Mouse (Mus musculus) adrenal gland (tissue): Measurements from ENCODE around the gene Dennd2a.

Experiments used
- intact Hi-C: fragments of 180-260 bp; cut with DNase I; formaldehyde crosslinking; loops from one replicate; pipeline ENCODE4 v1.15.1; 2025
- long read RNA-seq, 2 experiments: library from polyadenylated mRNA; unstranded; transcript quantifications; one replicate each; pipeline ENCODE4 v2.0.0; 2020; ENCODE audit warnings: borderline replicate concordance in 1 of 2; ENCODE audit not compliant: insufficient replicate concordance in 1 of 2

The Dennd2a gene
- long read RNA-seq, experiment 1, result 0 reads
- long read RNA-seq, experiment 2, partial matches to known transcripts, result 3 of 5 reads
- long read RNA-seq, experiment 2, other reads (novel, unspliced or antisense), result 2 of 5 reads

DNA sequence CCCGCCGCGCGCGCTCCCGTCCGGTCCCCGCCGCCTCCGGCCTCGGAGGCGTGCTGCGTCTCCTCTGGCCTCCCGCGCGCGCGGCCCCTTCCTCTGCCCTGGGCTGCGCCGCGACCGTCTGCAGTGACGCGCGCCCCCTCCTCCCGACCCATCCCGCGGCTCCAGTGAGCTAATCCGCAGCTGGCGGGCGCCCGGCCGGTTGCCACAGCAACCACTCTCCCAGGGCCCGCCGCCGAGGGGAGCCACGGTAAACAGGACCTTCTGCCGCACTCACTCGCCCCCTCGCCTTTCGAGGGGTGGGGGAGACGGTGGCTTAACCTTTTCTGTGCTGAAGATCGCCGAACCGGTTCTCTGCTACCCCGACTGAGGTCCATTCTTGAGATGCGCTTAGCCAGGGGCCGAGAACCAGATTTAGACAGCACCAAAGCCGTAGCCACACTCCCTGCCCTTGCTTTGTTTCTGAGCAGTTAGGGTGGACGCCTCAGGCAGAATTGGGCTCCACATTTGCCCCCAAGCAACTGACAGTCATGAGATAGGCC, at the start of gene Dennd2a:
Gene Dennd2a (minus strand): TSS at position 145 of the 539 bp plus-strand sequence.
- intact Hi-C loops, result loop anchor here (5.0 kb wide), 1 partner anchor 40 kb away; no protein-coding TSS in a partner anchor

DNA sequence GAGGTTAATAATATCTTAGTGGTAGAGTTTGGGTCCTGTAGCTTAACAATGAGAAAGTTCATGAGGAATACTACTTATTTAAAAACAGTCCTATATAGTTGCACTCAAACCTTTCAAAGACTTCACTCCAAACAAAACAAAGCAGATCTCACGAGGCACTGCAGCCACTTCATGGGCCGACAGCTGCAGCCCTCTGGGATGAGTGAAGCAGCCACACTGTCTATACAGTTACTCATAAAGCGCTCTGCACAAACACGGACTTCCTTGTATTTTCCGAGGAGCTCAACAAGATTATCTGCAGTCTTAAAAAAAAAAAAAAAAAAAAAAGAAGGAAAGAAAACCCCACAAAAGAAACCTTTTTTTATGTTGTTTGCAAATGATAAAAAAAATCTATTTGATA, 49.7 kb upstream of the Dennd2a start:
- intact Hi-C loops, result no loop called here

DNA sequence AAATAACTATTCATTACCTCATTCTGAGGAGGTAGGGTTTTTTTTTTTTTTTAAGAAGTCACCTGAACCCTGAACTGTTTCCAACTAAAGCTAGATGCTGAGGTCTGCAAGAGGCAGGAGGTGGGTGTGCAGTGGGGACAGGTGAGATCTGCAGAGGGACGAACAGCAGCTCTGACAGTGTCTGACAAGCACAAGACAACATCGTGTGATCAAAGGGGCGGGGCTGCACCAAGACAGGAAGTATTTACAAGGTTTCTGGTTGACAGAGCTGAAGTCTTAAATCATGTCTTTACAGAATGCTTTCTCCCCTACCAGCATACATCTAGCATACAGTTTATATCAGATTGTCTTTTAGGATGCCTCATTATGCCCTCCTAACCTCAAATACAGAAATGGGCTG, 49.2 kb upstream of the Dennd2a start:
- intact Hi-C loops, result no loop called here

DNA sequence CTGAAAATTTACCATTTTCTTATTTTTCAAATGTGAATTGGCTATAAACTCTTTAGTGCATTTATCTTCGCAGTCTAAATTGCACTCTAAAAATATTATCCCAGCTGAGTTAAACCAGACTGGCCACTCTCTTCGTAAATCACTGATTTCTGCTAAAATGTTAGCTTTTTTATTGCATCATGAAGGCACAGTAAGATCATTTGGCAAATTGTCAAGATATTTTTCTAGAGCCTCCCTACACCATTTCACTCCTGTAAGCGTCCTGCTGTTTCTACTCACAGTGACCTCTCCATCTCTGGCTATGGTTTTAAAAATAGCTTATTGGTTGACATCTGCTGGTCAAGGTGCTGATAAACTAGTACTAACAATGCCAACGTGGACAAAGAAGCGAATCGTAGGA, 48.4 kb upstream of the Dennd2a start:
- intact Hi-C loops, result no loop called here

DNA sequence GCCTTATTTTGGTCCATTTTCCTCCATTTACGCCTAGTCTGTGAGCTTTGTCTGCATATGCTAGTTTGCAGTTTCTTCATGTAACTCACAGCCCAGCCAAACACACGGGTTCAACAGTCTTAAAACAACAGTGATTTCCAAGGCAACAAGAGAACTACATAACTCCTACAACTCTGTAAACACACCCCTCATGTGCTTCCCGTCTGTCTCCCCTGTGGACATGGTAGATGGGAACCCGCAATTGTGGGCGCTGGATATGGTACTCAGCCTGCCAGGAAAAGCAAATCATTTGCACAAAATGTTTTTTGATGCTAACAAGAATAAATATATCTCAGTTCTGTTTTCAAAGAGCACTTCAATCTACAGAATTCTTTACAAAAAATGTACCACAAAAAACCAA, 46.9 kb upstream of the Dennd2a start:
- intact Hi-C loops, result no loop called here

DNA sequence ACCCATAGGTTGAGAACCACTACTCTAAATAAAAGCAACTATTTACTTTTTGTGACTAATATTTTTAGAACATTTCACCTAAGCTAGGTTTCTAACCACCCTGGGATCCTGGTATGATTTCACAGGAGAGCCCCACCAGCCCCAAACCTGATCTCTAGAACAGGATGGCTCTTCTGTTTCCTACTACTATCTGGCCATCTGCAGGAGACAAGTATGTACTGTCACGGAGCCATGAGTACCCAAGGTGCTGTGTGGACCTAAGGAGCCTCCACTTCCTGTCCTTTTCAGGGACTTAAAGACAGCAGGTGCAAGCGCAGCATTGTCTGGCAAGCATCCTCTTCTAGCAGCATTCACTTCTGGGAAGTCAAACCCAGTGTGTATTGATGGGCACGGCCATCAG, 44.2 kb upstream of the Dennd2a start:
- intact Hi-C loops, result no loop called here

DNA sequence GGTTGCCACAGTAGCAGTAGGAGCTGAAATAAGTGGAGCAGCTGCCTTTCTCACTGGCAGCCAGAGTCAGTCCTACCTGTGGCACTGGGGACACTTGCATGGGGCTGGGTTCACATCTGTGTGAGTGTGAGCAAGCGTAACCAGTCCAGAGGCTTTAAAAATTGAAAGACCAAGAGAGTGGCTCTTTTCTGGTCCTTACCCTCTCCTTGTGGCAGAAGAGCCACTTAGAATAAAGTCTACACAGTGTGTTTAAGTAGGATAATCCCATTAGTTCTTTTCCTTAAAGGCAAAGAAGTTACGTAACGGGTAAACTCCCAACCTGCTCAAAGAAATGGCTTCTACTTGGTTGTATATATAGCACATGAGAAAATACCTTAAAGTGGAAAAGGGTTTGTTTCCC, 43.2 kb upstream of the Dennd2a start:
- intact Hi-C loops, result no loop called here

DNA sequence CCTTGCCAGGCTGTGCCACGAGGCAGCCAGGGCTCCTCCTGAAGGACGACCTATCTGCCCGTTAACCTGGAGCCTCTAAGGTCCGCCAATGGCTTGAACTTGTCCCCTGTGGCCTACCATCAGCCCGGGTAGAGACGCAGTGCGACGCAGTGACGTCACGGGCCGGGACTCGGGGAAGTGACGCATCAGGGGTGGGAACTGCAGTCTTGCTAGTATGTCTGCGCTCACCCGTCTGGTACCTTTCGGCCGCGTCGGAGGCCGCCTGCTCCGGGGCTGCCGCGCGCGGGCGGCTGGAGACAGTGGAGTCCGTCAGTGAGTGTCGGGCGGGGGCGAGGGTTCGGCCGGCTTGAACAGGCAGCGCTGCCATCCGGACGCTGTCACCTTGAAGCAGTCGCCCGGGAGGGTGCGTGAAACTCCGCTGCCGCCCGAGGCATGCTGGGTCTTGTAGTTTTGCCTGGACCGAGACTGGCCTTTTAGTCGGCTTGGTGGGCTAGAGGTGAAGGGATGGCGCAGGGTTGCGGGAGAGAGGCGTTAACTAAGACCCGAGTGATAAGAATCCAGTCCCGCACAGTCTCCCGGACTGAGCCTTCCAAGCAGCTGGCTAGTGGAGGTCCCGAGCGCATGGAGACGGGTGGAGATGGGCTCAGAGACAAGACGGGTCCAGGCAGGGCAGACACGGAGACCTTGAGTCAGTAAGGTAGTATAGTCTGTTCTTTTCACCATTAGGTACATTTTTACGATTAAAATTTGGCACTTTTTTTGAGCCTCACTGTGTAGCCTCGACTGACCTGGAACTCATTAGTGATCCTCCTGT, 34.9 kb upstream of the Dennd2a start, which contains the start of gene Ndufb2:
Gene Ndufb2 (plus strand): TSS at position 174 of the 814 bp plus-strand sequence.
- intact Hi-C loops, result no loop called here

DNA sequence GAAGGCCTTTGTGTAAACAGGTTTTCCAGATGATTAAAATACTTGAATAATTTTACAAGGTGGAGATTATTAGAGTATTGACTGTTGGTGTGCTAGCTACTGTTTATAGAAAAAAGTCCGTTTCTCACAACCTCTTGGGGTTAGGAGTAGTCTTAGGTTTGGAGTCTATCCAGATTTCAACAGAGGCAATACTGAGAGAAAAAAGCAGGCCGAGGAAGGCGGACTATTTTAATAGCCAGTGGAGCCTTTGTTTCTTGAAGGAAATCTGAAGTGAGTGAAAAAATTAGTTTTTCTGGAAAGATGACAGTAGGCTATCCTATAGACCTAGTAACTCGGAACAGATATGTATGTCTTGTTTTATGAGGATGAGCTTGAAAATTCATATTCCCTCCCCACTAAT, 33.8 kb upstream of the Dennd2a start:
- intact Hi-C loops, result no loop called here

DNA sequence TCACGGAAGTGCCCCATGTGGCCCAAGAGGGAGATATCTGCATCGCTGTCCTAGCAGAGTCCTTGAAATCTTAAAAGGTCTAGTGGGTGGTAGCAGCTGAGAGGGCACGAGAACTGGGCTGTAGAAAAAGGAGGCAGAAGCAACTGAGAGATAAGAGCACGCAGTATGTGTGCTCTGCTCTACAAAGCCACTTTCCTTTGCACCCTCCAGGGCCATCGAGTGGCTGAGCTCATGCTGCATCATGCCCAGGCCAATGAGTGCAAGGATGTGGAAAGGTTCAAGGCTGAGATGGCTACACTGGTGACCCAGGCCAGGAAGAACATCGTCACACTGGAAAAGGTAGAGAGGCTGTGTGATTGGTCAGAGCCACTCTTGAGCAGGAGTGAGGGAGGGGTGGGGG, 27.9 kb upstream of the Dennd2a start, which contains the start of gene Gm42420:
Gene Gm42420 (plus strand): TSS at position 237 of the 400 bp plus-strand sequence.
- intact Hi-C loops, result no loop called here

DNA sequence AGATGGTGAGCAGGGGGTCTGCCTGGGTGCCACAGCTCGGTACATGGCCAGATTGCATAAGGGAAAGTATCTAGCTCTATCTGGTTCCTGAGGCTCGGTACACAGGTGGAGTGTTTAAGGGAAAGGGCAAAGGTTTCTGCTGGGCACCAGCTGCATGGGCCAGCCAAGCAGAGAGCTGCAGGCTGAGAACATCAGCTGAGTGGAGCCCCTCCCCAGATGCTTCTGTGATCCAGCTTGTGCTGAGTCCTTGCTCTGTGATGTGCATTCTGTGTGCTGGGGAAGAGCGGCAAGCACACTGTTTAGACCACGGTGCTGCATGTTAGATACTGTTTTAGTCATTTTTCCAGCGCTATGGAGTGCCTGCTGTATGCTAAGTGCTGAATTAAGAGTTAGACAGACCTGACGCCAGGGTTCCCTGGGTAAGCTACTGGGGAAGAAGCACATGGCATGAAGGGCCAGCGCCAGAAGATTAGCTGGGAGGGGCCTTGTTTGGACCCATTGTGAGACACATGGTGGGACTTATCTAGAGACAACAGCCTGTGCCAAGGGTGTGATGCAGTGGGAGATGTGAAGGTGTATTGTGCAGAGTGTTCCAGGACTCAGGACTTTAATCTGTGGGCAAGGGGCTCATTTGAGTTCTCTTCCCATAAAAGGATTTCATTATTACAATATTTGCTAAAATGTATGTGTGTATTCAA, 23.6 kb upstream of the Dennd2a start:
- intact Hi-C loops, result no loop called here

DNA sequence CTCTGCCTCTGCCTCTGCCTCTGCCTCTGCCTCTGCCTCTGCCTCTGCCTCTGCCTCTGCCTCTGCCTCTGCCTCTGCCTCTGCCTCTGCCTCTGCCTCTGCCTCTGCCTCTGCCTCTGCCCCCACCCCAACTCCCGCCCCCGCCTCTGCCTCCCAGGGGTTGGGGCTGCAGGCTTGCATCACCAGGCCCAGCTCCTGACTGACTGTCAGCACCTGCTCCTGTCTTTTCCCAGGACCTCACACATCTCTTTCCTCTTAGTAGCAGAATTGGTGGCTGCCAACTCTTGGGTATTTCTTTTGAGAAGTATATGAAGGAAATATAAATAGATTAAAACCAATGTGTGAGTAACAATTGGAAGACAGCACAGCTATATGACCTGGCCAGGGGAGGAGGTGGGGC, 22.9 kb upstream of the Dennd2a start:
- intact Hi-C loops, result no loop called here

DNA sequence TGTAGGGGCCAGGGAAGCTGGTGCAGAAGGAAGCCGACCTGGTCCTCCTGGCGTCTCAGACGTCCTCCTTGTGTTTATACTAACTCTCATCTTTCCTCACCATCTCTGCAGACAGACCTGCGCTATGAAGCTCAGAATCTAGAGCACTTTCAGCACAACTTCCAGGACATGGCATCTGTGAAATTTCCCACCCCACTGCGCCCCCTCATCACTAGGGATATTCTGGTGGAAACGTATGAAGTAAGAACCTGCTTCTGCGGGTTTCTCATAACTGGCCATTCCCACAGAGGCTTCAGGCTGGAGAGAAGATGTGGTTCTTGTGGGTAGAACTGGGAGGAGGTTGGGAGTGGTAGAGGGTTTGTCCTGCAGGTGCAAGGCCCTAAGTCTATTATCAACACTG, 21.9 kb upstream of the Dennd2a start:
- intact Hi-C loops, result no loop called here

DNA sequence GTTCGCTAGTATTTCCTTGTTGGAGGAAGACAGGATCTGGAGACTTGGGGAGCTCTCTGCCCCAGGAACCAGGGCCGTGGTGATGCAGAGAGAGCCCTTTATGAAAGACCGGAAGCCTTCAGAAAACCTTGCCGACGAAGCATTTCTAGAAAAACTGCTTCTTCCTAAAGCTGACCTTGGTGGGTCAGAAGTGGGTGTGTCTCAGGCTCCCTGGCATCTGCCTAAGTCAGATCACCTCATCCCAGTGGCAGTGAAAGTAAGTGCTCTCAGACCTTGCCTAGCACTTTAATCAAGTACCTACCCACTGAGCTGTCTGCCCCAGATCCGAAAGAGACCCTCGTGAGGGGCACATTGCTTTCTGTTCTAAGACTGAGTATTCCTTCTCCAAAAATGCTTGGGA, 17.3 kb upstream of the Dennd2a start:
- intact Hi-C loops, result no loop called here

DNA sequence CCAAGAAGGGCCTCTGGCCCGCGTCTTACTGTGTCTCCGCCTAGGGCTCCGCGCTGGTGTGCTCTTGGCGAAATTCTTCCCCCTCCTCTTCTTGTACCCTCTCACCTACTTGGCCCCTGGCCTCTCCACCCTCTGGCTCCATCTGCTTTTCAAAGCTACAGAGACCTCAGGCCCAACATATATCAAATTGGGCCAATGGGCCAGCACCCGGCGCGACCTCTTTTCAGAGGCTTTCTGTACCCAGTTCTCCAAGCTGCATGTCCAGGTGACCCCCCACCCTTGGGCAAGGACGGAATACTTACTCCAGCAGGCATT, 16.8 kb upstream of the Dennd2a start:
- intact Hi-C loops, result no loop called here

DNA sequence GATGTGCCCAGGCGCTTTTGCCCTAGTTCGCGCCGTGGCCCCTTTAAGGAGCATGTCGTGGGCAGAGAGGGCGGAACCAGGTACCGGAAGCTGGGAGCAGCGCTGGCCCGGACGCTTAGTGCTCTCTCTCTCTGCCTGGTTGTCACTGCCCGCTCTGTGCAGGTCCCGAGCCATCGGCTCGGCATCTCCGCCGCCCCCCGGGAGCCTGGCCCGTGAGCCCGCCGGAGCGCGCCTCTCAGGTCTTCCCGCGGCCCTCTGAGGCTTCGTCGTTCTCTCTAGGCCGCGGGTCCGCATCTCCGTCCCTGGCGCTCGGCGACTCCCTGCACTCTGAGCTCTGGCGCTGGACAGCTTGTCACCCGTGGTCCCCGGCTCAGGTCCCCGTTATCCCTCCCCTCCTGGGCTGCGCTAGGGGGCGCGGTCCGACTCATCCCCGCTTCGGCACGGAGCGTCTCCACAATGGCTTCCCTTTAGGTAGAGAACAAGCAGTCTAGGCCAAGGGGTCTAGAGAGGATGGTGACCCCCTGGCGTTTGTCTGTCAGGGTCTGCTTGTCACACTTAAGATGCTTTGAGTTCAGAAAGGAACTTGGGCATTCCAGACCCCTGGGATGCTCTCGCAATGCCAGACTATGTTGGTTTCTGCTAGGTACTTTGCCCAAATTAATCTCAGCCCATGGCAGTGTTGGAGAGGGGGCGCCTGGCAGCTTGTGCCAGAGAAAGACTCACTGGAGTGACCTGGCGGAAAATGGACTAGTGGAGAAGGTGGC, 16.3 kb upstream of the Dennd2a start, which contains the start of gene Adck2:
Gene Adck2 (plus strand): TSS at position 83 of the 764 bp plus-strand sequence.
- intact Hi-C loops, result no loop called here

DNA sequence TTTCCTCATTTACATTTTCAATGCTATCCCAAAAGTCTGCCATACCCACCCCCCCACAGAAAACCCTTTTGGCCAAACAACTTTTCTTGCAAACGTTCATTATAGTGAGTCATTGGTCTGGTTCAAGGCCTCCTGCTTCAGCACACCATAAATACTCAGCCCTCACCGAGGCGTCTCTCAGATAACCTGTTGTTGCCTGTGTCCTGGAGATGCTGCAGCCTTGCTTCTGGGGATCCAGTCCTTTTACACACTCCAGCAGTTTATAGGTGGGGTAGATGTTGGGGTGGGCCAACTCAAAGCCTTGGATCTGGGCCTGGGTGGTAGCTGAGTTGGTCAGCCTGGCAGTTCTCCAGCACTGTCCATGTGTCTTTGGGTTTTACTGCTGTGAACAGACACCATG, 12.8 kb upstream of the Dennd2a start:
- intact Hi-C loops, result no loop called here

DNA sequence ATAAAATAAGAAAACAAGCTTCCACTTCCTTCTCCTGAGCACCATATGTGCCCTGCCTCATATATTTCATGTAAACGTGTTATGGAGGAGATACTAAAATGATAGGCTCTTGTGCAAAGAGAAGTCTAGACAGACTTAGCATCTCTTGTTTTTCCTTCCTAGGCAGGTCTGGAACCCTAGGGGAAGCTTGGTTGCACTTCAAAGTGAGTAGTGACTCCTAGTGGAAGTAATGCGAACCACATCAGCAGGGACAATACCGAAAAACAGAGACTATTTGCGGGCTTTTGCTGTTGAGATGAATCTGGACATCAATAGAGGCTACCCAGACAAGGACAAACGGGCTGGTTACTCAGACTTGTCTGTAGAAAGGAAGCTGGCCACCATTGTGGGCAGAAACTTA, 9.9 kb upstream of the Dennd2a start:
- intact Hi-C loops, result no loop called here

DNA sequence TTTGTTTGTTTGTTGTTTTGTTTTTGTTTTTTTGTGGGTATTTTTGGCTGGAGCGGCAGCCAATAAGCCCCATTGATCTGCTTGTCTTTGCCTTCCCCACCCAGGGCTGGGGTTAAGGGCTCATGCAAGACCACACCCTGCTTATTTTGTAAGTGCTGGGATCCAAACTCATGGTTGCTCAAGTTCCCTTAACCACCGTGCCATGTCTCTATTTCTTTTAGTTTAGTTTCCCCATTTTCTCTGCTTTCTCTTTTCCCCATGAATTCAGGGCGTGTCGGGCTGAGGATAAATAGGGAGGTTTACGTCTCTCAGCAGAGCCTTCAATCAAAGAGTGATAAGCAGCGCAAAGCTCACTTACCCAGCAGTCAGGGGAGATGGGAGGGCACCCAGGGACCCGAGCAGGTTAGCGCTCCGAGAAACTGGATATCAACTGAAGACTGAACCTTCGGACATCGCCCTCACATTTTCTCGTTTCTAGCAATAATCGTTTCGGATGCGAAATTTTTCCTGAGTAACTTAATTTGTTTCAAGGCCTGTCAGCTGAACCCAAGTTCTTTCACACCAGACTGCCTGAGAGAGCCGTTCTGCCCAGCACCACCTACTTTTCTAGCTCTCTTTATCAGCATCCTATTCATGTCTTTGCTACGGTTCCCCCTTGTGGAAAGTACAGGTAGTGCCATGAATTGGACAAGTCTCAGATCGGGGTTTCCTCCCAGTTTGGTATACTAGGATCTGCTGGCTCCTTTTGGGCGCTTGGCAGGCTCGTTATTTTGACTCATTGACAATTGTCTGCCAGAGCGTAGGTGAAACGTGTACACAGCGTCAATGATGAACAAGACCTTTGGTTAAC, 4.7 kb upstream of the Dennd2a start:
- intact Hi-C loops, result loop anchor here (2.0 kb wide), 1 partner anchor 100 kb away; no protein-coding TSS in a partner anchor

DNA sequence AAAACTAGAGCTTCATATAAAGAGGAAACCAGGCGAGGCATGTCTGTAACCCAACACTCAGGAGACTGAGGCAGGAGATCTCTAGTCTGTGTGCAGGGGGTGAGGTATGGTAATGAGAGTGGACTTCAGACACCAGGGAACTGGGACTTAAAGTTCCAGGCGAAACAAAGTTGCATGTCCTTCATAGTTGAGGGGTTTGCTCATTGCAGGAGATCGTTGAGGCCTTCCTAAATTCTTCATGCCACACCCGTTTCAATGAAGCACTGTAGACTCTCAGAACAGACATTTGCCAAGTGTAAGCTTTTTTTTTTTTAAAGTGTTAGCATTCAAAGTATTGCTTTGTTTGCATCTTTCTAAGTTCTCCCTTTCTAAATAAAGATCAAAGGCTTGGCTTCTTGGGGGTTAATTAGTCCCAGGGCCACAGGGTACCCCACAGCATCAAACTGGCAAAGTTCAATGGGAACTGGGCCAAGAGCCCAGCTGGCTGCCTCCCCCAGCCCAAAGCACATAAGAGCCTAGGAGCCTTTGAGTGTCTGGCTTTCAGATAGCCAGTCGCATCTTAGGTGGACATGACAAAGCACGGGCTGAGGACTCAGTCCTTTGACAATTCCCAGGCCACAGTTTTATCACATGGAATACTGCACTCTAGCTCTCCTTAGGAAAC, 1.7 kb upstream of the Dennd2a start:
- intact Hi-C loops, result loop anchor here (5.0 kb wide), 1 partner anchor 42 kb away; no protein-coding TSS in a partner anchor
